Mouse (Mus musculus): ENCODE results near the gene Tmem246.

- TF ChIP-seq MAX (IDR thresholded peaks at IDR 0.05; ENCODE audit: low read length) (no peak), EP300 (IDR thresholded peaks at IDR 0.05; ENCODE audit: low read depth in 1 of 2, low read length in 2 of 2) (no peak), E2F4 (IDR thresholded peaks at IDR 0.05; ENCODE audit: borderline replicate concordance, low read depth, low read length) (no peak), ZMIZ1 (IDR thresholded peaks at IDR 0.05; ENCODE audit: low read depth, low read length) (no peak), MXI1 (IDR thresholded peaks at IDR 0.05; ENCODE audit: low read depth, low read length) (no peak), ZC3H11A (IDR thresholded peaks at IDR 0.05; ENCODE audit: low read depth, low read length) (no peak), GABPA (IDR thresholded peaks at IDR 0.05; ENCODE audit: low read depth, low read length) (no peak), HCFC1 (IDR thresholded peaks at IDR 0.05; ENCODE audit: low read depth, low read length) (no peak)
Observed at GRCm38 (mm10) chr4:49549383-49549782, 48.3 kb downstream of the Tmem246 start, which contains the start of gene Aldob.

Measured in MEL (cell line).